Mouse (Mus musculus) gastrocnemius, postnatal 25 days (tissue): ENCODE measurements around the gene Krt6a. TPM values are rescaled to one million over a fixed set of nuclear protein-coding genes. Genes with fewer than 3 reads are reported as not detected.
"Not testable (repeated sequence)": the region's sequence is repeated elsewhere in the genome, so short reads cannot be mapped to it uniquely, and the experiment has no call there.

Experiments
- DNase-seq: peaks from one replicate; pipeline ENCODE4 v3.0.0; 2022
- long read RNA-seq, 2 experiments: library from polyadenylated mRNA; stranded (forward); transcript quantifications; one replicate each; pipeline ENCODE4 v2.0.0; 2021
- total RNA-seq, 2 experiments: library from RNA; stranded (reverse); gene quantifications; 1 replicate in 1 of 2; 2 replicates in 1 of 2; pipeline ENCODE4 v1.2.3; 2021

Krt6a gene
- total RNA-seq, result not detected
- long read RNA-seq, experiment 1, result 0 reads
- long read RNA-seq, experiment 2, result 0 reads

DNA sequence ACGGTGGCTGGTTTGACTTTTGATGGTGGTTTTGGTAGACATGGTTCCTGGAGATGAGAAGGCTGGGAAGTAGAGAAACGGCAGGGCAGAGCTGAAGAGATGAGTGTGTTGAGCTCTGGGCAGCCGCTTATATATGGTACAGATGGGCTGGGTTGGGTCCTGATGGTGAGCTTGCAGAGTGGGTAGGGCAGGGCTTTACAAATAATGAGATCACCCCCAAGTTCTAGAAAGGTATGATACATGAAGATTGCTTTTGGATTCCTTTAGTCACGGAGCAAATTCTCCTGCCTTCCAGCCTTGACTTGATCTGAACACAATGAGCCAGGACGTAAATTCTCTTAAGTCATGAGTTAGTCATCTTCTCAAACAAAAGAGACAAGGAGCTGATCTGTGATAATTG lies at the start of gene Krt6a:
Krt6a (minus strand) TSS at position 101 of the 400 bp plus-strand sequence.
- no peak for DNase-seq

DNA sequence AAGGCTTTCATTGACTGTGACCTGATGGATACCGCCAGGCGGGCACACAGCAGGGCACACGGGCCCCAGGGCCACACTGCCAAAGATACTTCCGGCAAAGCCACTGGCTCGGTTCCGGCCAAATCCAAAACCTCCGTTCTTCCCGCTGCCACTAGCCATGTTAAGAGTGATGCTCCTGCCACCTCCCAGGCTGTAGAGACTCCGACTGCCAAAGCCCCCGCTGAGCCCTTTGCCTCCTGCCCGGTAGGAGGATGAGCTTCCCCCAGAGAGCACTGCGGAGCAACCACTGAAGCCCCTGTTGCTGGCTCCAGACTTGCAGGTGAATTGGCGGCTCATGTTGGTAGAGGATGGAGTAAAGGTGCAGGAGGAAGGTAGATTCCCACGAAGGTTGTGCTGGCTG lies 48.6 kb upstream of the Krt6a start, which contains the start of gene Krt71:
Krt71 (minus strand) TSS at position 399 of the 400 bp plus-strand sequence.
- no peak for DNase-seq

DNA sequence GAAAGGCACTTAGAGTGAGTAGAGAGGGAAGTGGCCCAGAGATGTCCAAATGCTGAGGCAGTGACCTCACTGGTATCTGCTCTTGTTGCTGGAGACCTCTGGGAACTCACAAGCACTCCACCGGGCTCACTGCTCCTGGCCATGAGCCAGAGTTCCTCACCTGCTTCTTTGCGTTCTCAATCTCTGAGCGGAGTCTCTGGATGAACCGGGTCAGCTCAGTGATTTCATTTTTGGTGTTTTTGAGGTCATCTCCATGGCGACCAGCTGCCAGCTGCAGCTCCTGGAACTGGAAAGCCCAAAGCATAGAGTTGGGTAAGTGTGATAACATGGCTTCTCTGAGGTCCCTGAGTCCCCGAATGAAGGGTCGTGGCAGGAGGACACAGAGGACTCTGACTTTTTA lies 43.7 kb upstream of the Krt6a start:
- DNase-seq, result no peak

DNA sequence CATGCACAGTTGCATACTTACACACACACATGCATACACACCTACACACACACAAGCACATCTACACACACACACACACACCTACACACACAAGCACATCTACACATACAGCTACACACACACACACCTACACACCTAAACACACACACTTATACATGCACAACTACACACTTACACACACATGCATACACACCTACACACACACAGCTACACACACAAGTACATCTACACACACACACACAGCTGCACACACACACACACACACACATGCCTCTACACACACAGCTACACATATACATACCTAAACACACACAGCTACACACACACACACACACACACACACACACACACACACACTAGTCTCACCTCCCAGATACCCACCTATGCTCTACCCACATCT lies 36.5 kb upstream of the Krt6a start:
- no peak for DNase-seq

GRCm38 (mm10) chr15:101724686-101725085 lies 30.6 kb upstream of the Krt6a start:
- no peak for DNase-seq

GRCm38 (mm10) chr15:101715831-101716230 lies 21.7 kb upstream of the Krt6a start:
- DNase-seq, result no peak

- DNase-seq, result no peak
Measured at GRCm38 (mm10) chr15:101714356-101714755, 20.2 kb upstream of the Krt6a start.

DNA sequence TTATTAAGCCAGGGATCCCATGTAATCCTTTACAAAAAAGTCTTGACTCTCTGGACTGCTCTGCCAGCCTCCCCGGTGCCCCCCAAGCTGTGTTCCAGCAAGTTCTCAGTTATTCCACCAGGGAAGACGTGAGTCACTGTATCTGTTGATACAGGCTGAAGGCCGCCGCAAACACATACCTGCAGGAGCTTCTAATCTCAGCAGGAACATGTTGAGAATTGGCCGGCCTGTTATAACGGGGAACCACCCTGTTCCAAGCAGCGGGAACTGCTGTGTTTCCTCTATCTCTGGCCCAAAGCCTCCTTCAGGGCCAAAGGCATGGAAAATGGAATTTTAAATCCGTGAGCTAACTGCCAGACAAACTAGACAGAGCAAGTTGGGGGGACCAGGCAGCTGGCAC lies 19.6 kb upstream of the Krt6a start:
- DNase-seq, result no peak

DNA sequence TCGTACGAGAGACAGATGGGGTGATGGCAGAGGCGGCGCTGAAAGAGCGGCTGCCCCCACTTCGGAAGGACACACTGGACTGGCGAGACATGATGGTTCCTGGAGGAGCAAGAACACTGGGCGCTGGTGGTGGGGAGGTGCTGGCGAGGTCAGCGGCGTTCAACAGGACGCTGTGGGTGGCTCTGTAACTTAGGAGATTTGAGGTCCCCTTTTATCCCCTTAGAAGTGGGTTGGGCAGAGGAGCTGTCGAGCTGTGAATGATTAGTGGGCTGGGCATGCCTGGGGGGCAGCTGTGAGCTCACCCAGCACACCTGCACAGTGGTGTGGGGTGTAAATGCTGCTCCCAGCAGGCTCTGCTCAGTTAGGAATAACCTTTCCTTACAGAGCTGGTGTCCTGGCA lies 18.6 kb upstream of the Krt6a start, which contains the start of gene Krt5:
Krt5 (minus strand) TSS at position 179 of the 400 bp plus-strand sequence.
- DNase-seq, result no peak

GRCm38 (mm10) chr15:101708683-101709082 lies 14.6 kb upstream of the Krt6a start:
- no peak for DNase-seq

- DNase-seq, result no peak
Measured at GRCm38 (mm10) chr15:101707454-101707853, 13.3 kb upstream of the Krt6a start.

DNA sequence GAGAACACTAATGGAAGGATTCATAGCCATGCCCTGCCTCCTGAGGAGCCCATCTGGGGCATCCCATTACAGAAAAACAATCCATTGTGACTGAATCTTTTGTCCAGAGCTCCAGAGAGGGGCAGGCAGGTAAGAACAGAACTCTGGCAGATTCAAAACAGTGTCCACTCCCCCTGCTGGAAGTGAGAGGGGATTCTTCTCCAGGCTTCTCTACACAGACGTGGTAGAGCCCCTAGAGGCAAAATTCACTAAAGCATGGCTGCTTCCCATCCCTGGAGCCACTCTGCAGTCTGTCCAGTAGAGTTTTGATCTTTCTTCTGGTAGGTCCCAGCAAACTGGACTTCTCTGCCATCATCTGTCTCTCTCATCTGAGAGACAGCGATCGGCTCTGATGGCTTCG lies 10.0 kb upstream of the Krt6a start:
- no peak for DNase-seq

DNA sequence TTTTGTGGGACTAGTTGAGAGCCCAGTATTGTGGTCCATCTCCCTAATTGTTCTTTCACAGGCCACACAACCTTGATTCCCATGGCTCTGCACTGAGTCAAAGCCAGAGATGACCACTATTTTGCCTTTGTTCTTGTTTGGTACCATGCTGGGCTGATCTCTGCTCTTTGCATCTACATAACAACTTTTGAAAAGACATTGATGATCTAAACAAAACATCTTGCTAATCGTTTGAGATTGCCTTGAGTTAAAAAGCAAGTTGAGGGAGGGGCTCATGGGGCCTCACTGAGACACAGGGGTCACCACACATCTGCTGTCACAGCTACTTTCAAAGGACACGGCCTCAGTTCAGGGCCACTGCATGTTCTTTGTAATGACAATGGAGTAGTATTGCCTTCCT lies 8.3 kb upstream of the Krt6a start:
- no peak for DNase-seq

DNA sequence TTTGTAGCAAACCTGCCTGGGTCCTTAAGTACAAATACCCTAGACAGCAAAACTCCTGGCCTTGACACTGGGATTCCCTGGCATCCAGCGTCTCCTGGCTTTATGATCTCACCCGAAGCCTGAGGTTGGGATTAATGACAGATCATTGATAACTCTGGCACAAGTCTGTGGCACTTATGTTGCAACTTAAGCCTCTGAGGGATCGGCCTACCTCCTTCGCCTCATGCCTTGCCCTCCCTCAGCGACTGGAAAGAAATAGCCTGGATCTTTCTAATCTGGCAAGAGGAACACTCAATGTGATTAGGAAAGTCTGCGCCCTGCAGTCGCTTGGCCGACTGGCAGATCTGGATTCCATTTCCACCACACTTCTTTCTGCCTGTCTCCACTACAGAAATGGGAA lies 5.8 kb upstream of the Krt6a start:
- DNase-seq, result no peak

DNA sequence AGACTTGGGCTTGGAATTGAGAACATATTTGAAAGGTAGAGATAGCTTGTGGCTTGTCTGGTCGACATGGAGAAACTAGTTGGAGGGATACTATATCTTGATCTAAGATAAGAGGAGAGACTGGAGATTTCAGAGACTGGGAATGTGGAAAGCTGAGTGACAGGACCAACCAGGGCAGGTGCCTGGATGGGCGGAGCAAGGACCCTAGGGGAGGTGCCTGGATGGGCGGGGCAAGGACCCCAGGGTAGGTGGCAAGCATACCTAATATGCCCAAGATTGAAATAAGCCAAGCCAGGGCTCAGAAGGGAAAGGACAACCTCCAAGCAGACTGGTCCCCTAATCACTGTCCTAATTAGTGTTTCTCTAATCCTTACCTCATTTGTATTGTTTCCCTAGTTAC lies 5.1 kb upstream of the Krt6a start:
- DNase-seq, result no peak

DNA sequence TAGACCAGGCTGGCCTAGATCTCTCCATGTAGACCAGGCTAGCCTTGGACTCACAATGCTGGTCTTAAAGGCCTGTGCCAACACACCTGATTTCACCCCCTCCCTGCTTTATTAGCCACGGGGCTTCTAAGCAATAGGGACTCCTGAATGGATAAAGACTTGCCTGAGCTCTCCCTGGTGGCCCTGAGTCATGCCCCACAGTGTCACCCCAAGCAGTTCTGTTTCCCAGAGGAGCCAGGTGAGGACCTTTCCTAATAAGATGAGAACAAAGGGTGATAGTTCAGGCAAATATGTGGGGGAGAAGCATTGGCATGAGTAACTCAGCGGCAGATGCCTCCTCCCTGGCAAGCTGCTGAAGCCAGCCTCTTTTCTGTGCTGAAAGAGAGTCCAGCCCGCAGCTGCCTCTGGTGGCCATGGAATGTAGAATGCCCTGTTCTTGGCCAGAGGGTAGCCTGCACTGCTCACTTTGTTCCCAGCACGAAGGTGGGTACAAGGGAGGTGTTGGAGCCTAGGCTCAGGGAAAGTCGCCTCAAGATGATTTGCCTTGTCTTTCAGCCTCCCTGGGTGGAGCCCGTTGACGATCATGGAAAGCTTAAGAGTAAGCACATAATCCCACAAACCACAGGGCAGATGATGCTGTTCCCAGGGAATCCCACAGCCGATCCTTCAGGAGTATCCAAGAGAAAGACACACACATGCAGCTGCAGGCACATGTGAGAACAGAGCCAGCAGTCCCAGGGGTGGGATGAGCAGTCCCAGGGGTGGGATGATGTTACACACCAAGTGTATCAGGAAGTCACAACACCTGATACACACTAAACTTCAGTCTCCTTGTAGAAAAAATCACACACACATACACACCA lies 3.5 kb upstream of the Krt6a start:
- DNase-seq, result no peak

GRCm38 (mm10) chr15:101690460-101690859 lies 3.6 kb downstream of the Krt6a start:
- DNase-seq, result not testable (repeated sequence)

DNA sequence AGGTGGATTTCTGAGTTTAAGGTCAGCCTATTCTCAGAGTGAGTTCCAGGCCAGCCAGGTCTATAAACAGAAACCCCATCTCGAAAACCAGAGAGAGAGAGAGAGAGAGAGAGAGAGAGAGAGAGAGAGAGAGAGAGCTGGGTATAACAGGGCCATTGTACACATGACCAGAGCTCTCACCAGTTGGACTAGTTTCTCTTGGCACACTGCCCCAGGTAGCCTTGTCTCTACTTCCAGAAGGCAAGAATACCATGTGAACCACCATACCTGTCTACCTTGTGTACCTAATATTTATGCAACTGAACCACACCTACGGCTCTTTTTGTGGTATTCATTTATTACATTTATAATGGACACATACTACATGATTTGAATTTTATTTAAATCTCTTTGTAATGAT lies 5.9 kb downstream of the Krt6a start:
- no peak for DNase-seq

GRCm38 (mm10) chr15:101680187-101680586 lies 13.9 kb downstream of the Krt6a start, which contains the start of gene Krt6b:
Gene Krt6b (minus strand): TSS chr15:101680287.
- DNase-seq, result no peak

- DNase-seq, result no peak
Measured at GRCm38 (mm10) chr15:101675978-101676377, 18.1 kb downstream of the Krt6a start.

- no peak for DNase-seq
Measured at GRCm38 (mm10) chr15:101652736-101653265, 41.3 kb downstream of the Krt6a start.

- no peak for DNase-seq
Measured at GRCm38 (mm10) chr15:101647280-101647679, 46.8 kb downstream of the Krt6a start, which contains the start of gene Gm5478. Gene Gm5478 (minus strand): TSS chr15:101647380.
